Mouse (Mus musculus): ENCODE measurements at regions not wholly inside any gene's neighbourhood (a gene's known extent, or its start where the extent isn't known, plus 50 kb on each side); places are given as distances from the start of the nearest gene placed in this dataset.

- Histone ChIP-seq H3K36me3 (no peaks in the 10 kb centered on the region), H3K27me3 (no peaks in the 10 kb centered on the region), H3K4me1 (peaks cover 4% of the 10 kb centered on the region; the same call in 1 of the 2 replicates), H3K4me2 (replicated peaks) (no peak overlapping the region), H3K27ac (replicated peaks) (no peak overlapping the region), H3K9me3 (no peaks in the 10 kb centered on the region), H3K9ac (replicated peaks) (no peak overlapping the region), H3K4me3 (no peak overlapping the region)
- 91% methylated on average over 5 of the region's 5 CpGs for WGBS
- no peak for ATAC-seq (ENCODE audit: low FRiP score, low read depth)
Observed at GRCm38 (mm10) chr19:25729103-25729502, 56.9 kb downstream of the Dmrt2 start.

GRCm38 (mm10) chr19:25729633-25730032, 57.4 kb downstream of the Dmrt2 start:
- Histone ChIP-seq H3K4me2 (replicated peaks) (no peak overlapping the region), H3K9me3 (no peaks in the 10 kb centered on the region), H3K4me3 (no peak overlapping the region), H3K27ac (replicated peaks) (no peak overlapping the region), H3K36me3 (no peaks in the 10 kb centered on the region), H3K27me3 (no peaks in the 10 kb centered on the region), H3K9ac (replicated peaks) (no peak overlapping the region), H3K4me1 (peaks cover 4% of the 10 kb centered on the region; the same call in 1 of the 2 replicates)
- no peak for ATAC-seq (ENCODE audit: low FRiP score, low read depth)
- 100% methylated on average over 1 of the region's 1 CpGs for WGBS

- no peaks in the 10 kb centered on the region for H3K9me3 ChIP-seq
- H3K36me3 ChIP-seq, result no peaks in the 10 kb centered on the region
- no peaks in the 10 kb centered on the region for H3K27me3 ChIP-seq
- no peak overlapping the region for H3K4me2 ChIP-seq (replicated peaks)
- 93% methylated on average over 4 of the region's 4 CpGs for WGBS
- H3K9ac ChIP-seq (replicated peaks), result no peak overlapping the region
- no peaks in the 10 kb centered on the region for H3K4me1 ChIP-seq
- H3K4me3 ChIP-seq, result no peak overlapping the region
- H3K27ac ChIP-seq (replicated peaks), result no peak overlapping the region
- no peak for ATAC-seq (ENCODE audit: low FRiP score, low read depth)
Observed at GRCm38 (mm10) chr19:25778455-25778854, 106.2 kb downstream of the Dmrt2 start.

DNA sequence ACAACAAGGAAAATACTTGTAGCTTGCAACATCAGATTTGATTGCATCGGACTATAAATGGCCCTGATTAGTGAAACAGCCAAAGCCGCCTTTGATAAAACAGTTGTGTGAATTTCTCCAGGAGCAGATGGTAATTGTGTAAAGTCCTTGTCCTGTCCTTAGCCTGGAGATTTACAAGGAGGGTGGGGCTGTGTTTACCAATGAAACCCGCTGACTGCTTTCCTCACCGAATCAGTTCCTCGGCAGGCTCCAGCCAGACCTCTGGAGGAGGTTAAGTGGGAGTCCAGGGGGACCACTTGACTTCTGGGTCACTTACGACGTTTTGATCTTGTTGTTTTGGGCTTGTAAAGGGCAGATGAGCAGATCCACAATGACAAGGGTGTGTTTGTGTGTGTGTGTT, 107.1 kb downstream of the Dmrt2 start:
- Histone ChIP-seq H3K4me3 (no peak overlapping the region), H3K4me2 (replicated peaks) (no peak overlapping the region), H3K27me3 (no peaks in the 10 kb centered on the region), H3K9me3 (no peaks in the 10 kb centered on the region), H3K36me3 (no peaks in the 10 kb centered on the region), H3K9ac (replicated peaks) (no peak overlapping the region), H3K27ac (replicated peaks) (no peak overlapping the region), H3K4me1 (no peaks in the 10 kb centered on the region)
- ATAC-seq (ENCODE audit: low FRiP score, low read depth), result no peak
- 63% methylated on average over 7 of the region's 7 CpGs for WGBS

DNA sequence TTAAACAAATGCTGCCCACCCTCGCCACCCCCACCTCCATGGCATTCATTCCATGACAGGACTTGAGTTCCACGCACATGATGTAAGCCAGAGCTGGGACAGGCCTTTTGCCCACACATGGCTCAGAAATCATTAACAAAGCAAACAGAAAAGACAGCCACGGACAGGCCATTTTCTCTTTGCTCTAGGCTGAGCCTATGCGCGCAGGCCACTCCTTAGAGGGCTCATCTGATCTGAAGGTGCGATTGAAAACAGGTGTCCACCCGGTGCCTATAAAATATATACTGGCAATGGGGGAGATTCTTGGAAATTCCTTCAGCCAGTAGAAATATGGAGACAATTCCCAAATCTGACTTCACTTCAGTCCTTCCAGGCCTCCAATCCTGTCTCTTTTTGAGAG, 109.1 kb downstream of the Dmrt2 start:
- 92% methylated on average over 7 of the region's 7 CpGs for WGBS
- no peaks in the 10 kb centered on the region for H3K4me1 ChIP-seq
- H3K9ac ChIP-seq (replicated peaks), result no peak overlapping the region

GRCm38 (mm10) chr19:25802692-25803091, 130.5 kb downstream of the Dmrt2 start:
- WGBS, result 90% methylated on average over 7 of the region's 7 CpGs
- ATAC-seq (ENCODE audit: low FRiP score, low read depth), result no peak
- no peak overlapping the region for H3K27ac ChIP-seq (replicated peaks)

More for the DNA sequence above, 109.1 kb downstream of the Dmrt2 start:
- Histone ChIP-seq H3K36me3 (no peaks in the 10 kb centered on the region), H3K9me3 (no peaks in the 10 kb centered on the region), H3K27me3 (no peaks in the 10 kb centered on the region), H3K27ac (replicated peaks) (no peak overlapping the region), H3K4me2 (replicated peaks) (no peak overlapping the region), H3K4me3 (no peak overlapping the region)
- ATAC-seq (ENCODE audit: low FRiP score, low read depth), result no peak

DNA sequence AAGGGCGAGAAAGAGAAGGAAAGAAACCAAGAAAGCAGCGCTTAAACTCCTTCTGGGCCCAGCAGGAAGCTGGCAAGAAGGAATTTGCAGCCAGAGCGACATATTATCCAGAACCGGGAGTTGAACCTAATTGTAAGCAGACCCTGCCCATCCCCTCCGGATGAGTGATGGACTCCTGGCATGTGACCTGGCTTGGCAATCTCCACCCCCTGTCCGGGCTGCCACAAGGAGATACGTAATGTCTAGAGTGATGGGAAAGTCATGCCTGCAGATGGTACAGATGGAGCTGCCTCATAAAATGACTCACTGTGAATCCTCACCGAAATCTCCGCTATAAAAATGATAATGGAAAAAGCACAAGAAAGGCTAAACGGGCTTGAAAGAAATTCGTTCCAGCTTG, 133.1 kb downstream of the Dmrt2 start:
- no peak overlapping the region for H3K4me3 ChIP-seq
- H3K36me3 ChIP-seq, result no peaks in the 10 kb centered on the region
- 76% methylated on average over 11 of the region's 11 CpGs for WGBS
- H3K4me1 ChIP-seq, result no peaks in the 10 kb centered on the region
- H3K4me2 ChIP-seq (replicated peaks), result no peak overlapping the region
- no peak overlapping the region for H3K27ac ChIP-seq (replicated peaks)
- no peaks in the 10 kb centered on the region for H3K27me3 ChIP-seq
- ATAC-seq (ENCODE audit: low FRiP score, low read depth), result no peak
- no peak overlapping the region for H3K9ac ChIP-seq (replicated peaks)
- H3K9me3 ChIP-seq, result no peaks in the 10 kb centered on the region

More at GRCm38 (mm10) chr19:25802692-25803091, 130.5 kb downstream of the Dmrt2 start:
- H3K4me1 ChIP-seq, result no peaks in the 10 kb centered on the region
- no peaks in the 10 kb centered on the region for H3K36me3 ChIP-seq
- H3K27me3 ChIP-seq, result no peaks in the 10 kb centered on the region
- H3K4me2 ChIP-seq (replicated peaks), result no peak overlapping the region
- no peak overlapping the region for H3K9ac ChIP-seq (replicated peaks)
- H3K4me3 ChIP-seq, result no peak overlapping the region
- no peaks in the 10 kb centered on the region for H3K9me3 ChIP-seq

GRCm38 (mm10) chr19:25813651-25814050, 141.4 kb downstream of the Dmrt2 start:
- ATAC-seq (ENCODE audit: low FRiP score, low read depth), result no peak
- H3K4me2 ChIP-seq (replicated peaks), result no peak overlapping the region

GRCm38 (mm10) chr19:25845158-25845557, 172.9 kb downstream of the Dmrt2 start:
- Histone ChIP-seq H3K9ac (replicated peaks) (no peak overlapping the region), H3K27me3 (no peaks in the 10 kb centered on the region), H3K4me2 (replicated peaks) (no peak overlapping the region), H3K4me1 (no peaks in the 10 kb centered on the region), H3K27ac (replicated peaks) (no peak overlapping the region), H3K4me3 (no peak overlapping the region), H3K36me3 (no peaks in the 10 kb centered on the region), H3K9me3 (no peaks in the 10 kb centered on the region)
- 67% methylated on average over 4 of the region's 4 CpGs for WGBS
- ATAC-seq (ENCODE audit: low FRiP score, low read depth), result no peak

More at GRCm38 (mm10) chr19:25813651-25814050, 141.4 kb downstream of the Dmrt2 start:
- no peaks in the 10 kb centered on the region for H3K4me1 ChIP-seq
- 88% methylated on average over 7 of the region's 7 CpGs for WGBS
- no peak overlapping the region for H3K27ac ChIP-seq (replicated peaks)
- H3K36me3 ChIP-seq, result no peaks in the 10 kb centered on the region
- H3K9me3 ChIP-seq, result no peaks in the 10 kb centered on the region
- H3K27me3 ChIP-seq, result no peaks in the 10 kb centered on the region
- no peak overlapping the region for H3K4me3 ChIP-seq
- no peak overlapping the region for H3K9ac ChIP-seq (replicated peaks)

- Histone ChIP-seq H3K4me2 (replicated peaks) (no peak overlapping the region), H3K27me3 (no peaks in the 10 kb centered on the region), H3K9ac (replicated peaks) (no peak overlapping the region), H3K27ac (replicated peaks) (no peak overlapping the region), H3K4me3 (no peak overlapping the region), H3K36me3 (no peaks in the 10 kb centered on the region), H3K4me1 (no peaks in the 10 kb centered on the region), H3K9me3 (no peaks in the 10 kb centered on the region)
- no peak for ATAC-seq (ENCODE audit: low FRiP score, low read depth)
- 85% methylated on average over 4 of the region's 4 CpGs for WGBS
Observed at GRCm38 (mm10) chr19:25856344-25856743, 184.1 kb downstream of the Dmrt2 start.

DNA sequence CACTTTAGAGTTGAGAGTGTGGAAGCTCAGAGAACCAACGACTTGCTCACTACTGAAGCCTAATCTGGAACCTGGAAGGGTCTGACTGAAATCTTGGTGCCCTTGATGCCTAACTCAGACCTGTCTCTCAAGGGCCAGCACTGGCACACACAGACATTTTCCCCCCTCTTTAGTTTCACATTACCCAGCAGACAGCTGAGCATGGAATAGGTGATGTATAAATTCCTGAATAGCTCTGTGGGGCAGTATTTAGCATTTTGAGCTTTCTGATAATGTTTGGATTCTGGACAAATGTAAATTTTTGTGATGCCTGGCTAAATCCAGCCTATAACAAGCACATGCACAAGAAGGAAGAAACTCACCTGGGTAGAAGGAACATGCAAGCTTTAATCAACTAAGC, 191.1 kb downstream of the Dmrt2 start:
- 70% methylated on average over 1 of the region's 1 CpGs for WGBS
- H3K9me3 ChIP-seq, result no peaks in the 10 kb centered on the region
- ATAC-seq (ENCODE audit: low FRiP score, low read depth), result no peak
- H3K4me1 ChIP-seq, result no peaks in the 10 kb centered on the region
- no peaks in the 10 kb centered on the region for H3K36me3 ChIP-seq
- H3K27ac ChIP-seq (replicated peaks), result no peak overlapping the region
- no peak overlapping the region for H3K9ac ChIP-seq (replicated peaks)
- H3K4me2 ChIP-seq (replicated peaks), result no peak overlapping the region
- no peak overlapping the region for H3K4me3 ChIP-seq
- no peaks in the 10 kb centered on the region for H3K27me3 ChIP-seq

DNA sequence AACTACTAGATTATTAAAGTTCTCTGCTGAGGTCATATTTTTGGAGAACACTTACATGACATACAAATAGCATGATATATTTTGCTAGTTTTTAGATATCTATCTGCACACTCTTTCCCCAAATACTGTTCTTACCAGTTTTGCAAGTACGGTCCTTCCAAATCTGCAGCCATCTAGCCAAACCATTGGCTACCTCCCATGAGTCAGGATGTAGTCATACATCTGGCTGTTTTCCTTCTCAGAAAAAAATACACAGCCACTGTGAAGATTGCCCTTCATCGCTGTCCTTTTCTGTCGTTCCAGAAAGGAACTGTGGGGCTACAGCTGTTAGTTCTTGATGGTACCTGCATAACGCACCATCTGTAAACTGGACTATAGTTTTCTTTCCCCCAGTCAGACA, 234.5 kb downstream of the Dmrt2 start:
- no peaks in the 10 kb centered on the region for H3K36me3 ChIP-seq
- no peak overlapping the region for H3K4me2 ChIP-seq (replicated peaks)
- H3K4me1 ChIP-seq, result no peaks in the 10 kb centered on the region
- no peaks in the 10 kb centered on the region for H3K9me3 ChIP-seq
- H3K27ac ChIP-seq (replicated peaks), result no peak overlapping the region
- H3K27me3 ChIP-seq, result no peaks in the 10 kb centered on the region
- no peak for ATAC-seq (ENCODE audit: low FRiP score, low read depth)
- H3K4me3 ChIP-seq, result no peak overlapping the region
- H3K9ac ChIP-seq (replicated peaks), result no peak overlapping the region
- 93% methylated on average over 4 of the region's 4 CpGs for WGBS

- H3K27me3 ChIP-seq, result no peaks in the 10 kb centered on the region
- peaks cover 10% of the 10 kb centered on the region; the same call in 1 of the 2 replicates for H3K4me1 ChIP-seq
- no peak overlapping the region for H3K4me2 ChIP-seq (replicated peaks)
- no peak overlapping the region for H3K9ac ChIP-seq (replicated peaks)
- H3K27ac ChIP-seq (replicated peaks), result no peak overlapping the region
- H3K4me3 ChIP-seq, result no peak overlapping the region
- H3K9me3 ChIP-seq, result no peaks in the 10 kb centered on the region
- H3K36me3 ChIP-seq, result no peaks in the 10 kb centered on the region
- ATAC-seq (ENCODE audit: low FRiP score, low read depth), result no peak
Observed at GRCm38 (mm10) chr19:25922052-25922451, 249.8 kb downstream of the Dmrt2 start.
